Mouse (Mus musculus): ENCODE data around the gene Gm11758.
"Not testable (repeated sequence)": the region's sequence is repeated elsewhere in the genome, so short reads cannot be mapped to it uniquely, and the experiment has no call there.

Gm11758 gene

DNA sequence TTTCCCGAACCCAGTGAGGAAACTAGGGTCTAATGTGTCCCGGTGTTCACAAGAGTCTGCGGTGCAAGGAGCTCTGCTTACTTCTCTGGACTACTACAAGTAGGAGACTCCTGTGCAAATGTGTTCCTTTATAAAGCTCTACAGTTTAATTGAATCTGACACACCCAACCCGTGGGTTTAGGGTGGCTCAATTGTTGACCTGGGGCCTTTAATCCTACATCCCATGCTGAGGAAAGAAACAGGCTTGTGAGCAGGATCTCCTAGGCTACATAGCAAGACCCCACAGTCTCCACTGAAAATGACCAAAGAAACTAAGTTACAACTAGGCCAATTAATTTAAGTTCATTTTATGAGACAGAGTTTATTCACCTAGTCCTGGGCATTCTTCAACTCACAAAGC is at the start of gene Gm11758:
Gm11758 (minus strand) TSS at position 101 of the 400 bp plus-strand sequence.
- DNase-seq (ENCODE audit: low spot score) = not testable (repeated sequence)

DNA sequence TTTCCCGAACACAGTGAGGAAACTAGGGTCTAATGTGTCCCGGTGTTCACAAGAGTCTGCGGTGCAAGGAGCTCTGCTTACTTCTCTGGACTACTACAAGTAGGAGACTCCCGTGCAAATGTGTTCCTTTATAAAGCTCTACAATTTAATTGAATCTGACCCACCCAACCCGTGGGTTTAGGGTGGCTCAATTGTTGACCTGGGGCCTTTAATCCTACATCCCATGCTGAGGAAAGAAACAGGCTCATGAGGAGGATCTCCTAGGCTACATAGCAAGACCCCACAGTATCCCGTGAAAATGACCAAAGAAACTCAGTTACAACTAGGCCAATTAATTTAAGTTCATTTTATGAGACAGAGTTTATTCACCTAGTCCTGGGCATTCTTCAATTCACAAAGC is 44.6 kb upstream of the Gm11758 start, which contains the start of gene Gm11756:
Gm11756 (minus strand) TSS at position 101 of the 400 bp plus-strand sequence.
- DNase-seq (ENCODE audit: low spot score) = not testable (repeated sequence)

DNA sequence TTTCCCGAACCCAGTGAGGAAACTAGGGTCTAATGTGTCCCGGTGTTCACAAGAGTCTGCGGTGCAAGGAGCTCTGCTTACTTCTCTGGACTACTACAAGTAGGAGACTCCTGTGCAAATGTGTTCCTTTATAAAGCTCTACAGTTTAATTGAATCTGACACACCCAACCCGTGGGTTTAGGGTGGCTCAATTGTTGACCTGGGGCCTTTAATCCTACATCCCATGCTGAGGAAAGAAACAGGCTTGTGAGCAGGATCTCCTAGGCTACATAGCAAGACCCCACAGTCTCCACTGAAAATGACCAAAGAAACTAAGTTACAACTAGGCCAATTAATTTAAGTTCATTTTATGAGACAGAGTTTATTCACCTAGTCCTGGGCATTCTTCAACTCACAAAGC is 29.8 kb upstream of the Gm11758 start, which contains the start of gene Gm13871:
Gm13871 (minus strand) TSS at position 101 of the 400 bp plus-strand sequence.
- DNase-seq (ENCODE audit: low spot score) = not testable (repeated sequence)

DNA sequence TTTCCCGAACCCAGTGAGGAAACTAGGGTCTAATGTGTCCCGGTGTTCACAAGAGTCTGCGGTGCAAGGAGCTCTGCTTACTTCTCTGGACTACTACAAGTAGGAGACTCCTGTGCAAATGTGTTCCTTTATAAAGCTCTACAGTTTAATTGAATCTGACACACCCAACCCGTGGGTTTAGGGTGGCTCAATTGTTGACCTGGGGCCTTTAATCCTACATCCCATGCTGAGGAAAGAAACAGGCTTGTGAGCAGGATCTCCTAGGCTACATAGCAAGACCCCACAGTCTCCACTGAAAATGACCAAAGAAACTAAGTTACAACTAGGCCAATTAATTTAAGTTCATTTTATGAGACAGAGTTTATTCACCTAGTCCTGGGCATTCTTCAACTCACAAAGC is 14.9 kb upstream of the Gm11758 start, which contains the start of gene Gm11757:
Gm11757 (minus strand) TSS at position 101 of the 400 bp plus-strand sequence.
- DNase-seq (ENCODE audit: low spot score) = not testable (repeated sequence)

DNA sequence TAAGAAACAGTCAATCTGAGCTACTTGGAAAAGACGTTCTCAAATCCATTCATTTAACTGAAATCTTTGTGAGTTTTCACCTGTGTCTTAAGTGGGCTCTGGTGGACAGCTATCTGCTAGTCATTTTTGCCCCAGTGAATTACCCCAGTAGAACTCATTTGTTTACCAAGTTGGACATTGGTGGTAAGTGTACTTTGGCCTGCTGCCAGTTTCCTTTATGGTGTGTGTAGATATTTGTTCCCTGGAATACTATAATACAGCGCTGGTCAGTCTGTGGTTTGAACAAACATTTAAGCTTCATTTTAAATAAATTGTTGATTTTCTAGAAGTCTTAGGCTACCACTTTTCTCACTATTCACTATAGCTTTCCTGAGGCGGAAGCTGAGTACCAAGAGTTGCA is 49.5 kb downstream of the Gm11758 start:
- no peak for DNase-seq (ENCODE audit: low spot score)

Data from embryo, embryonic 10.5 days (tissue).